28 mouse cellular contexts compared by ENCODE assay signal in genomic region chr15:94639126-94639525, GRCm38 (mm10). TPM values are rescaled to one million over a fixed set of nuclear protein-coding genes. Genes with fewer than 3 reads are reported as not detected.
DNase-seq lines count a peak whose midpoint lies in the region; ATAC-seq lines count a peak whose summit lies in the region.
"Had no signal": no experiment of that assay in that cellular context is flagged by ENCODE, and none has a peak within 500 bp of the region (broad histone marks: within the 10 kb centered on the region; RNA-seq: fewer than 3 reads in every experiment).

No protein-coding gene starts in this region.

- H3K4me3 ChIP-seq in kidney, embryonic 14.5 days (ENCODE audit: low read length): no peak overlapping the region
- H3K4me3 ChIP-seq: embryonic facial prominence, embryonic 10.5 days; embryonic facial prominence, embryonic 13.5 days; erythroblast, embryonic 14.5 days; forebrain, embryonic 12.5 days; forebrain, embryonic 15.5 days; heart, adult 2 months had no signal

- no peak overlapping the region for H3K4me2 ChIP-seq in kidney, embryonic 14.5 days (replicated peaks; ENCODE audit: low read depth, low read length)
- H3K4me2 ChIP-seq: embryonic facial prominence, embryonic 13.5 days; forebrain, embryonic 12.5 days; forebrain, embryonic 15.5 days; heart, embryonic 11.5 days; hindbrain, embryonic 14.5 days had no signal

- peak; percentile 26 for DNase-seq in kidney, adult 18-20 months
- peak; percentile 45 for DNase-seq in kidney, postnatal 10 days
- DNase-seq in kidney, postnatal 36 days: peak; percentile 41 to 63
- no peak for DNase-seq in layer of hippocampus, adult 9-11 months
- DNase-seq in heart, adult 18-20 months: no peak
- no peak for DNase-seq in heart, adult 8-10 months (ENCODE audit: low spot score)
- DNase-seq: adrenal gland, postnatal 10 days; adrenal gland, postnatal 36 days; B cell, adult 2 months; cerebellum, adult 2 months; cerebellum, adult 9-11 months; cerebellum, postnatal 25 days; embryo, embryonic 11 days; gastrocnemius, postnatal 25 days; heart, adult 2 months; heart, postnatal 4 days had no signal

- ATAC-seq in kidney, embryonic 14.5 days (ENCODE audit: low FRiP score, low TSS enrichment): no peak
- ATAC-seq: forebrain, embryonic 15.5 days; hindbrain, postnatal 0 days; Patski had no signal

- H3K9ac ChIP-seq in kidney, embryonic 14.5 days (ENCODE audit: low read depth, low read length): no peak overlapping the region
- H3K9ac ChIP-seq: embryonic facial prominence, embryonic 13.5 days; forebrain, embryonic 12.5 days; forebrain, embryonic 15.5 days; hindbrain, embryonic 14.5 days had no signal

- no peaks in the 10 kb centered on the region for H3K9me3 ChIP-seq in kidney, embryonic 14.5 days (ENCODE audit: control insufficient read depth, low read length)
- H3K9me3 ChIP-seq: embryonic facial prominence, embryonic 10.5 days; embryonic facial prominence, embryonic 13.5 days; forebrain, embryonic 12.5 days; forebrain, embryonic 15.5 days had no signal

- H3K36me3 ChIP-seq in kidney, embryonic 14.5 days (ENCODE audit: control insufficient read depth, insufficient read depth, low read length): no peaks in the 10 kb centered on the region
- H3K36me3 ChIP-seq: embryonic facial prominence, embryonic 10.5 days; embryonic facial prominence, embryonic 13.5 days; forebrain, embryonic 12.5 days; forebrain, embryonic 15.5 days; G1E had no signal

- no peaks in the 10 kb centered on the region for H3K27me3 ChIP-seq in kidney, embryonic 14.5 days (ENCODE audit: control insufficient read depth, insufficient read depth, low read length)
- H3K27me3 ChIP-seq: CH12.LX; embryonic facial prominence, embryonic 13.5 days; Patski had no signal

- H3K27ac ChIP-seq in kidney, embryonic 14.5 days (ENCODE audit: low read depth, low read length): no peak overlapping the region
- H3K27ac ChIP-seq: embryonic facial prominence, embryonic 10.5 days; embryonic facial prominence, embryonic 13.5 days; forebrain, embryonic 12.5 days; forebrain, embryonic 15.5 days; heart, adult 2 months; hindbrain, embryonic 14.5 days; hindbrain, postnatal 0 days had no signal

- H3K4me1 ChIP-seq in kidney, embryonic 14.5 days (ENCODE audit: control insufficient read depth, insufficient read depth, low read length): 0 out of 2 replicates have a peak, but pooled peaks cover 5% of the 10 kb centered on the region
- H3K4me1 ChIP-seq: embryonic facial prominence, embryonic 10.5 days; forebrain, embryonic 12.5 days had no signal

- WGBS in kidney, embryonic 14.5 days: 65% methylated on average over 2 of the region's 2 CpGs

RNA-seq across cellular contexts. Expression of gene Tmem117, which starts 10.1 kb away (rescaled TPM):
- polyA plus RNA-seq in kidney, embryonic 14.5 days (2014; fragmentation: Nextera tagmentation; extraction: Ambion mirVana): 4.4 and 6.5 TPM in 2 replicates
- total RNA-seq in heart, adult 18-20 months (2021): 10 to 100 TPM; 12.0 to 12.9 TPM
- total RNA-seq in heart, adult 8-10 months (2022): 10 to 100 TPM; 10.2 to 13.9 (median 12.8) TPM
- total RNA-seq: CH12.LX had no signal
- polyA plus RNA-seq: erythroblast, embryonic 14.5 days; G1E had no signal

RNA-seq across cellular contexts. Expression of gene Twf1, which starts 49.4 kb away (rescaled TPM):
- 67.7 and 86.5 TPM in 2 replicates for polyA plus RNA-seq in kidney, embryonic 14.5 days (2014; fragmentation: Nextera tagmentation; extraction: Ambion mirVana)
- total RNA-seq in heart, adult 18-20 months (2021): 10 to 100 TPM; 14.2 to 18.0 TPM
- total RNA-seq in heart, adult 8-10 months (2022): 10 to 100 TPM; 12.5 to 19.9 (median 13.7) TPM

Comparison
In these comparisons a context has a peak if more than half of its experiments do, and no peak if none do; other contexts are left out.
1. DNase-seq: peak in kidney, adult 18-20 months (single experiment), kidney, postnatal 10 days (single experiment) and kidney, postnatal 36 days (2 of 2); none in layer of hippocampus, adult 9-11 months (single experiment), heart, adult 18-20 months (0 of 2) and heart, adult 8-10 months (single experiment).